Mouse (Mus musculus) urinary bladder, postnatal 10 days (tissue): ENCODE results near the gene Adcy5.

Experiments used
- DNase-seq: peaks from one replicate; pipeline ENCODE4 v3.0.0; 2022; ENCODE audit warnings: low spot score

The Adcy5 gene

GRCm38 (mm10) chr16:35206426-35206825 is 51.7 kb downstream of the Adcy5 start:
- DNase-seq = no peak

GRCm38 (mm10) chr16:35208796-35209195 is 54.1 kb downstream of the Adcy5 start:
- DNase-seq = no peak

- DNase-seq = no peak
These were observed 55.1 kb downstream of the Adcy5 start for GRCm38 (mm10) chr16:35209753-35210152.

- no peak for DNase-seq
These were observed 60.4 kb downstream of the Adcy5 start for GRCm38 (mm10) chr16:35215047-35215446.

- DNase-seq = no peak
These were observed 60.8 kb downstream of the Adcy5 start for GRCm38 (mm10) chr16:35215498-35215897.

- DNase-seq = no peak
These were observed 62.3 kb downstream of the Adcy5 start for GRCm38 (mm10) chr16:35216826-35217491.

GRCm38 (mm10) chr16:35220412-35220811 is 65.7 kb downstream of the Adcy5 start:
- no peak for DNase-seq

GRCm38 (mm10) chr16:35221581-35221980 is 66.9 kb downstream of the Adcy5 start:
- DNase-seq = no peak

- DNase-seq = no peak
These were observed 69.3 kb downstream of the Adcy5 start for GRCm38 (mm10) chr16:35223930-35224329.

- no peak for DNase-seq
These were observed 70.0 kb downstream of the Adcy5 start for GRCm38 (mm10) chr16:35224716-35225115.

- DNase-seq = no peak
These were observed 74.9 kb downstream of the Adcy5 start for GRCm38 (mm10) chr16:35229582-35229981.

GRCm38 (mm10) chr16:35232153-35232750 is 77.6 kb downstream of the Adcy5 start:
- DNase-seq = no peak

- no peak for DNase-seq
These were observed 78.7 kb downstream of the Adcy5 start for GRCm38 (mm10) chr16:35233329-35233728.

- DNase-seq = no peak
These were observed 82.4 kb downstream of the Adcy5 start for GRCm38 (mm10) chr16:35237091-35237490.

GRCm38 (mm10) chr16:35239318-35239965 is 84.8 kb downstream of the Adcy5 start:
- no peak for DNase-seq

- DNase-seq = no peak
These were observed 85.5 kb downstream of the Adcy5 start for GRCm38 (mm10) chr16:35239966-35240730.

- DNase-seq = no peak
These were observed 92.7 kb downstream of the Adcy5 start for GRCm38 (mm10) chr16:35247364-35247763.

- DNase-seq = no peak
These were observed 94.1 kb downstream of the Adcy5 start for GRCm38 (mm10) chr16:35248825-35249224.

- no peak for DNase-seq
These were observed 95.1 kb downstream of the Adcy5 start for GRCm38 (mm10) chr16:35249763-35250162.

GRCm38 (mm10) chr16:35251690-35252089 is 97.0 kb downstream of the Adcy5 start:
- no peak for DNase-seq

GRCm38 (mm10) chr16:35252967-35253366 is 98.3 kb downstream of the Adcy5 start:
- no peak for DNase-seq

GRCm38 (mm10) chr16:35255981-35256380 is 101.3 kb downstream of the Adcy5 start:
- DNase-seq = no peak
